Mouse (Mus musculus) brain, embryonic 14.5 days (tissue): Measurements from ENCODE around the gene Rph3al.

Source experiments
- CTCF ChIP-seq: fragments of 200-500 bp; IDR thresholded peaks from 2 replicates; pipeline ENCODE4 v1.5.1; 2012; ENCODE audit warnings: inconsistent platforms, mild to moderate bottlenecking, moderate library complexity, borderline replicate concordance; ENCODE audit not compliant: insufficient read depth, insufficient read length; ENCODE audit errors: extremely low read depth
- POLR2A ChIP-seq: fragments of 200-500 bp; IDR thresholded peaks from 2 replicates; pipeline ENCODE4 v1.6.1; 2012; ENCODE audit warnings: mild to moderate bottlenecking, inconsistent platforms, borderline replicate concordance; ENCODE audit not compliant: poor library complexity, insufficient read depth, insufficient read length, severe bottlenecking; ENCODE audit errors: extremely low read depth

DNA sequence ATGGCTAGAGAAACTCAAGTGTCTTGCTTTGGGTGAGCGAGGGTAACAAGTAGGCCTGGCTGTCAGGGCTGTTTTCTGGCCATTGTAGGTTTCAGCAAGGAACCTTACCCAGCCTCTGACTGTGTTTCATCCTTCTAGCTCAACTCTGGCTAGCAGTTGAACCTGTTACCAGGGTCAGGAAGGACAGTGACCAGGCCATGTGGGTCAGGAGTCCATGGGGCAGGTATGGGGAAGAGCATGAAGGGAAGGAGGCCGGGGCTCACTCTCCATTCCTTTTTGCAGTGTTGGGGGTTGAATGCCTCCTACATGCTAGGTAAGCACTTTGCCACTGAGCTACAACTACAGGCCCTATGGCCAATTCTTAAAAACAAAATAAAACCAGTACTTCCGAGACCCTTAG, 107.8 kb downstream of the Rph3al start:
- TF ChIP-seq CTCF (no peak), POLR2A (no peak)
